Mouse (Mus musculus): ENCODE measurements around the gene Naxd. TPM values are rescaled to one million over a fixed set of nuclear protein-coding genes. Genes with fewer than 3 reads are reported as not detected.
"Not testable (repeated sequence)": the region's sequence is repeated elsewhere in the genome, so short reads cannot be mapped to it uniquely, and the experiment has no call there.

Gene Naxd
- total RNA-seq (2021): 10 to 100 TPM; 71.0 to 74.4 TPM
- long read RNA-seq, experiment 1, transcript Naxd-201 (10 exons, 1,359 nt): minor isoform, 50 of 157 reads
- long read RNA-seq, experiment 1, transcript Naxd-202 (10 exons, 1,307 nt): major isoform, 81 of 157 reads
- long read RNA-seq, experiment 1, transcript Naxd-209 (1 exons, 902 nt): minor isoform, 8 of 157 reads
- long read RNA-seq, experiment 1, partial matches to known transcripts: 4 of 157 reads
- long read RNA-seq, experiment 1, other reads (novel, unspliced or antisense): 12 of 157 reads
- long read RNA-seq, experiment 2, transcript Naxd-201 (10 exons, 1,359 nt): minor isoform, 14 of 45 reads
- long read RNA-seq, experiment 2, transcript Naxd-202 (10 exons, 1,307 nt): major isoform, 22 of 45 reads
- long read RNA-seq, experiment 2, partial matches to known transcripts: 3 of 45 reads
- long read RNA-seq, experiment 2, other reads (novel, unspliced or antisense): 3 of 45 reads

DNA sequence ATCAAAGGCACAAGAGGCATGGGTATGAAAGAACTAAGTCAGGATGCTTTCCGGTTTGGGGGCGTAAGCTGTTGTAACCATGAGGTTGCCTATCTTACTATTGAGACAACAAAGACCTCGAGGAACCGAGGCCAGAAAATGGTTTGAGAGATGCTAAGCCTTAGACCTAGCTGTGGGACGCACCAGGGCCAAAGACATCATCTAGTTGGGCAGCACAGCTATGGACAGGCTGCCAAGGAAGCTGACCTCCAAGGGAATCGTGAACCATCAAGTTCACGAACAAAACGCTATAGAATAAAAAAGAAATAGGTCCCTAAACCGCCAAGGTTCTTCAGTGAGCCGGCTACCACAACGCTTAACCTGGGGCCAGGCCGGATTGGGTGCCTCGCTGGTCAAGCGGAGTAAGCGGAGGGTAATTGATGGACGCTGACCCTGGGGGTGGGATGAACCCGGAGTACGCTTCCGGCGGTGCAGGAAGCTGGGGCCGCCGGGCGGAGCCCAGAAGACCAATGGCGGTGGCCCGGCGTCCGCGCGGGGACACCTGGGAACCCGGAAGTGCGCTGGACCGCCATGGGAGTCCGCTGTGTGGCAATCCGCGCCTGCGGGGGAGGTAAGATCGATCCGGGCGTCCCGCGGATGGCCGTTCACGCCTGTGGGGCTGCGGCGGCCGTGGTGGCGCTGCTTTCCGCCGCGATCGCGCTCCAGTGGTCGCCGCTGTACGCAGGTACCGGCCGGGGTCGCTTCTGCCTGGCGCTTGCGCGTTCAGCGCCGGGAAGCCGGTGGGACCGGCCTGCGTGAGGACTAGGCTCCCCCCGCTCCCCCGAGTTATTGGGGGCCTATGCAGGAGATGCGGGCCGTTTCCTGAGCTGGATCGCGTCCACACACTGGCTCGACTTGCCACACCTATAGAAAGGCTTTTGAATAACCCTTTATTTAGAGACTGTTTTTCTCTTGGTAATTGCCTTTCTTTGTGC is at the start of gene Naxd:
Gene Naxd (plus strand): TSS at position 490 of the 974 bp plus-strand sequence.
- DNase-seq: peak; percentile 95 to 97

DNA sequence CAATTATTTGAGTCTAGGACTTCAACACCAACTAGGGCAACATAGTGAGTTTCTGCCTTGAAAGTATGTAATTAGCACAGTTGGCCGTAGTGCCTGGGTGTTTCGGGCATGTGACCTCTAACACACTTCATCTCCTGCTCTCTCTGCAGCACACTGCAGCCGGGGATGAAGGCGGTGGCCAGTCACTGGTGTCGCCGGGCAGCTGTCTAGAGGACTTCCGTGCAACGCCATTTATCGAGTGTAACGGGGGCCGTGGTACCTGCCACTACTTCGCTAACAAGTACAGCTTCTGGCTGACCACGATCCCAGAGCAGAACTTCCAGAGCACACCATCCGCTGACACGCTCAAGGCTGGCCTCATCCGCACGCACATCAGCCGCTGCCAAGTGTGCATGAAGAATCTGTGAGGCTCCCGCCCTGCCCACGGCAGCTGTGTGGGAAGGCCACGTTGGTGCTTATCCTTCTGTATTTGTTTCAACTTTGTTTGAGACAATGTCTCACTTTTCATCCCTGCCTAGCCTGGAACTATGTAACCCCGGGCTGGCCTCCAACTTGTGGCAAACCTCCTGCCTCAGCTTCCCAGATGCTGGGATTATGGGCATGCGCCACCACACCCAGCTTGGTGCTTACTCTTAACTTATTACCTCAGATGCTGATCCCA is 49.3 kb upstream of the Naxd start:
- DNase-seq: no peak

DNA sequence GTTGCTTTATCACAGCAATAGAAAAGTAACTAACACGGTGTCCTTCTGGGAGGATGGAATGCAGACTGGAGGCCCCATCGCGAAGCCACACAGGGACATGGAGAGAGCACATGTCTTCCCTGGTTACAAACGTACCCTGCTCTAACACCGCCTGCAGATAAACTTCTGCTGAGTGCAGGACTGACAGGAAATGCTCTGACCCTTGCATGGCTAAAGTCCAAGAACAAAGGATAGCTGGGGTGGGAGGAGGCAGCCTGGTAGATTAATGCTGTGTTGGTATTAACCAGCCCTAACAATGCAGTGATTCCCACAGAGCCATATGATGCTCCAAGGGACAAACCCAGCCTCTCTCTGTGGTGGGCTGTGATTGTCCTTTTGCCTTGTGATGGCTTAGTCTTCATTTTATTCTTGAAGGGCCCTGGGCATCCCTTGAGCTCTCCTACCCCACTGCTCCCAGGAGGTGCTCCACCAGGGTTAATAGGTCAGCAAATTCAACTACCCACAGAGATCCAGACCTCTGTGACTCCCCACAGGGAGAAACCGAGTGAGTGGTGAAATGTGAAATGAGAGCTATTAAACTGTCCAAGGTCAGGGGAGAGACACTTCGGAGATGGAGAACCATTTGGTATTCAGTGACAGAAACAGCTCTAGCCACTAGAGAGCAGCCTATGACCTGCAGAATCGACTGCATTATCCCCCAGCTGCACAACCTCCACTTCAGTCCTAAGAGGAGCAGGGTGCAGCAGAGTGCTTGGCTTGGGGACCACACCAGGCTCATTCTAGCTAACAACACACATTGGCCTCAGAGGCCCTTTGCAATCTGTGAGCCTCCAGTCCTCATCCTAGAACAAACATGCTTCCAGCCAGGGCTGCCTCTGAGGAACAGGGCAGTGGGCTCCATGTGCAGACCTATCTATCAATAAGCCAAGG is 46.9 kb upstream of the Naxd start:
- DNase-seq: peak; percentile 35 to 63

DNA sequence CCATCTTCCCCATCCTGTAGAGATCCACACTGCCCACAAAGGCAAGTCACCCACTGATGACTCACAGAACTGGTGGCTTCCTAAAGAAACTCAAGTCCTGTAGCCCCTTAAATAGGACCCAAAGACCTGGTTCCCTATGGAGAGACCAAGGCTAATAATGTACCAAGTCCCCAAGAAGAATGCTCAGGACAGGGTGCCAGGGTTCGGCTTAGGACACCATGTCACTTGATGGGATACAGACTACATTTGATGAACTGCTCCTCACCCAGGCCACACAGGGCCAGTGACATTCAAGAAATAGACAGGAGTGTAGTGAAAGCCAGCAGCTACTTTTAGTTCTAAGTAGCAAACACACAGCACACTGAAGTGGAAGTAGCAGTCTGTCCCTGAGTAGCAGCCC is 45.2 kb upstream of the Naxd start:
- no peak for DNase-seq

DNA sequence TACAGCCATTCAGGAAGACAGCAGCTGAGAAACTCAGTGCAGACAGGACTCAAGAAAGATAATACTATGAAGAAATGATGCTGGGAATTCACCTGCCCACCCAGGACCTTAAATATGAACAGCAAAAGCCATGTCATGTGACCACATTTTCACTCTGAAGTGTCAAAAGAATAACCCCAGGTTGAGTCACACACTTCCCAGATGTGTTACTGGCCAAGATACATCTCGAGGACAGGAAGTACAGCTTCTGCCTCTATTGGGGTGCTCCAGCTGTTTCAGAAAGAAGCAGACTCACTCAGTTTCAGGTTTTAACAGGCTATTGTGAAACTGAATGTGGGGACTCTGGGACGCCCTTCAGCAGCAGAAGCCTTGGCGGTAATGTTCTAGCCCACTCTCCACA is 44.7 kb upstream of the Naxd start:
- no peak for DNase-seq

DNA sequence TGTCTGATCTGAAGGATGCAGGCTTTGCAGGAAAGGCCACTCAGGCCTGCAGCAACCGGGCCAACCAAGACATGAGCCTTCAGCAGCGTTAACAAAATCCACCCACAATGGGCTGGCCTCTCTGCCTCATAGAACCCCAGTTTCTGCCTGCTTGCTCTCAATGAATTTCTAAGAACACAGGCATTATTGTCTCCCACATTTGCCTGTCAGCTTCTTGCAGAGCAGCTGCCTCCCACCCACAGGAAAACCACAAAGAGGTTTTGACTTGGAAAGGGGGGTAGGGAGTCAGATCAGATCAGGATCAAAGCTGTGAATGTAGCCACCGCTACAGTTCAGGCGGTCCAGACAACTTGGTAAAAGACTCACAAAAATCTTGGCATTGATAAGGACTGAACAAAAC is 44.3 kb upstream of the Naxd start:
- DNase-seq: no peak

DNA sequence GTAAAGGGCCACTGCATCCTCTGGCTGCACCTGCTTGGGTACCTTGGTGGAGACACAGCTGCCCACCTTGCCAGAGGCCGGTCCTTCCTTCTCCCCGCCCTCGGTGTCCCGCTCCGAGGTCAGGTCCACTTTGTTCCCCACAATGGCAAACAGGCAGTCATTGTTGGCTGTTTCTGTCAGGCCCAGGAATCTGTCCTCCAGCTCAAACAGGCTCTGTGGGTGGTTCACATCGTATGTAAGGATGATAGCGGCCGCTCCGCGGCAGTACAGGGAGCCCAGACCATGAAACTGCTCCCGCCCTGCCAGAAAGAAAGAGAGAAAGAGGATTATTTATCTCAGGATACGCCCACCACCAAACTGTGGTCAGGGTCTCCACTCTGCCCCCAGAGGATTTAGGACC is 43.1 kb upstream of the Naxd start:
- no peak for DNase-seq

DNA sequence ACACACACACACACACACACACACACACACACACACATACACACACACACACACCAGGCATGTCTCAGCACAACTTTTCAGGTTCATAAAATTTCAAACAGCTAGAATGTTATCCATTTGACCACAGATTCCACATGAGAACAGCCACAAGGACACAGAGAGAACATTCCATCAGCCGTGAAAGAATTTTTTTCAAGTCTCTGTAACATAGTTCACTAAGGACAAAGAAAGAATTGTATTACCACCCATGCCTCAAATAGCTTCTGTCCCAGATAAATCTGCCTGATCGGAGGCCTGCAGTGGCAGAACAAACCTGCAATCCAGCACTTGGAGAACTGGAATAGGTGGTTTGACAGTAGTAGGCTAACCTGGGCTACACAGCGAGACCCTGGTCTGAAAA is 40.0 kb upstream of the Naxd start:
- no peak for DNase-seq

DNA sequence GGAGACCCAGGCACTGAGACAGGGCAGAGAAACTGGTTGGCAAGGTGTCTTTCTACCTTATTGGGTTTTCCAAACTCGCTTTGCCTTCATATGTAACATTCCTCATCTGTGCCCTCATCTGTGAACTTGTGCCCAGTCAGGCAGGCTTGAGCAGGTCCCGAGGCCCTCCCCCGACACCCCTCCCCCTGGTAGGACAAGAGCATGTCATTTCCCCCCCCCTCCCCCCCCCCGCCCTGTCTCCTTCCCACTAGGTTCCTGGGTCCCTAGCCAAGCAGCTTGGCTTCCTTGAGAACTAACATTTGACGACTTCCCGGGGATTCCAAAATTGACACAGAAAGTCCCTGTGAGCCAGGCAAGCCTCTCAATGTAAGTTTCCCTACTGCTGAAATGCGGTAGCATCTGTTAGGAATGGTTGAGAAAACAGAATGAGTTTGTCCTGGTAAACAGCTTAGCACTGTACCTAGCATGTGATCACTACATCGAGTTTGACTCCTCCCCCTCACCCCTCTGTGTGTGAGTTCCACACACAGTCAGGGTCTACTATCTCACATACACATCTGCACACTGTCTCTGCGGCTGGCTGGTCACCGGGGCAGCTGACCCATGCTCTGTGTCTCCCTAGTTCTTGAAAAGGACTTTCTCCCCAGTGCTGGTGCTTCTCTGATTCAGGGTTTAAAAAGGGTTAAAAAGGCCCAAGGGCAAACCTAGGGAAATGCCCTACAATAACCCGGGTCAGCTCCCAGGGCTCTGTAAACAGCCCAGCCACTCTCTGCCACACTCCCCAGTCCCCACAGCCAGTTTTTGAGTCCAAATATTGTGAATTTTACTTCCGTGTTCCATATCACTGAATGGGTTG is 39.1 kb upstream of the Naxd start:
- peak in 1 of 2 experiments; percentile 25 for DNase-seq

DNA sequence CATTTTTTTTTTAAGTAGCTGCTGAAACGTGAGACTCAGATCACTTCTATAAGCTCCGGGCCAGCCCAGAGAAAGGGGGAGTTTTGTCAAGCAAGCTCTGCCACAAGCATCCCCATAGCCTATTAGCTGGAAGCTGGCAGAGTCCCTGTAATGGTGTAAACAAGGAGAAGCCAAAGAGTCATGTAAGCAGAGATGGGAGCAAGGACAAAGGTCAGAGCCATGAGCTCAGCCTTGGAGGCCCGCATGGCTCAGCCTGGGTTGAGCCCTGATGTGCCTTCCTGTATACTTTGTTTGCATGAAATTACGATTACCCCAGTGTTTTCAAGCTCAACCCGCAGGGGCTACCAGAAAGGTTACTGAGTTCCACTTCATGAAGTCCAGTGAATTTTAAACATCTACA is 38.3 kb upstream of the Naxd start:
- peak; percentile 40 to 46 for DNase-seq

DNA sequence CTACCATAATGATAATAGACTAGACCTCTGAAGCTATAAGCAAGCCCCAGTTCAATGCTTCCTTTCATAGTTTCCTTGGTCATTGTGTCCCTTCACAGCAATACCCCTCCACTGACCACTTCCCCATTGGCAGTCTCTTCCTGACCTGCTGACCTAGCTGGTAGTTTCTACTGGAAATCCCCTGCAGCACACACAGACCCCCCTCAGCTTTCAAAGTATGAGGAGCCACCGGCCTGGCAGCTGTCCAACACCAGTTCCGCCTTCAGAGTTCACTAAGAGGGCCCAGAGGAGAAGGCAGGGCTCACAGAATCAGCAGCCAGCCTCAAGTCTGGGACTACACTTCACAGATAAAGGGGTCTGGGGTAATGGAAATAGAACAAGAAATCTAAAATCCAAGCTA is 36.4 kb upstream of the Naxd start:
- DNase-seq: peak; percentile 56 to 77

DNA sequence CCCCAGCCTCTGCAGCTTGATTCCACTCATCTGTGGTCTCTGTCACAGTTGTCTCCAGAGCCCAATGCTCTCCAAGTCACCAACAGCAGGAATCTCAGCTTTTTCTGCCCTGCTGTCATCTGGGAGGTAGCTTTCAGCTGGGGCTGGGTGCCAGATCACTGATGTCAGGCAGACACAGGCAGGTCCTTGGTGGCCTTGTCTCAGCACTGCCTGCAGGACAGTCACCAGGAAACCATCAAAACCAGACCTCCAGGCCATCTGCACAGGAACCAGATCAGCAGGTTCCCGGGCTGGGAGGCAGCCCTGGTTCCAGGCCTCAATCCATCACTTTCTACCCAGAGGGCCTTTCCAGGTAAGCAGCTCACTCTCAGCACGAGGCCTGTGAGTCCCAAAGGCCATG is 35.5 kb upstream of the Naxd start:
- peak; percentile 83 to 85 for DNase-seq

DNA sequence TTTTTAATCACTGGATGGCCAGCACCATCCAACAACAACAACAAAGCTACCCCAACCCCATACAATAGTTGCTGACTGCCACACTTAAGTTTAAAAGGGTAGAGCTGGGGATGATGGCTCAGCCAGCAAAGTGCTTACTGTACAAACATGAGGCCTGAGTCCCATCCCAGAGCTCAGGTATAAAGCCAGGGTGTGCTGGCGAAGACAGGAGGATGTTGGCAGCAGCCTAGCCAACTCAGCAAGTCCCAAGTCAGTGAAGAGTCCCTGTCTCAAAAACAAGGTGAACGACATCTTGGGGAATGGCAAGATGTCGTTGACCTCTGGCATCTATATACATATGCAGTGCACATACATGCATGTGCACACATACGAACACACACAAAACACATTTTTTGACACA is 34.7 kb upstream of the Naxd start:
- DNase-seq: no peak

DNA sequence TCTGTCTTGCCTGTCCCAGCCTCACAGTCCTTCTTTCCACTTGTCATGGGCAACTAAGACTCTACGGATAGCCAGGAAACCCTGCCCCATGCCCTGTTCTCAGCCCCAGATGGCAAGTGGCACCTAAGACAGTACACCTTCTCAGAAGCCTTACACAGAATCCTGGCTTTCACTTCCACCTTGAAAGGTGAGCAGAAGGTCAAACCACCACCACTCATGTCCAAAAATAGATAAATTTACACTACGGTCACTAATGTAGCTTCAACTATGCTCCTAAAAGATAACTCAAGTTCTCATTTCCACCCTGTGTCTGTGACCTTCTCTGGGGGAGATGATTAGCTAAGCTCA is 33.8 kb upstream of the Naxd start:
- no peak for DNase-seq

DNA sequence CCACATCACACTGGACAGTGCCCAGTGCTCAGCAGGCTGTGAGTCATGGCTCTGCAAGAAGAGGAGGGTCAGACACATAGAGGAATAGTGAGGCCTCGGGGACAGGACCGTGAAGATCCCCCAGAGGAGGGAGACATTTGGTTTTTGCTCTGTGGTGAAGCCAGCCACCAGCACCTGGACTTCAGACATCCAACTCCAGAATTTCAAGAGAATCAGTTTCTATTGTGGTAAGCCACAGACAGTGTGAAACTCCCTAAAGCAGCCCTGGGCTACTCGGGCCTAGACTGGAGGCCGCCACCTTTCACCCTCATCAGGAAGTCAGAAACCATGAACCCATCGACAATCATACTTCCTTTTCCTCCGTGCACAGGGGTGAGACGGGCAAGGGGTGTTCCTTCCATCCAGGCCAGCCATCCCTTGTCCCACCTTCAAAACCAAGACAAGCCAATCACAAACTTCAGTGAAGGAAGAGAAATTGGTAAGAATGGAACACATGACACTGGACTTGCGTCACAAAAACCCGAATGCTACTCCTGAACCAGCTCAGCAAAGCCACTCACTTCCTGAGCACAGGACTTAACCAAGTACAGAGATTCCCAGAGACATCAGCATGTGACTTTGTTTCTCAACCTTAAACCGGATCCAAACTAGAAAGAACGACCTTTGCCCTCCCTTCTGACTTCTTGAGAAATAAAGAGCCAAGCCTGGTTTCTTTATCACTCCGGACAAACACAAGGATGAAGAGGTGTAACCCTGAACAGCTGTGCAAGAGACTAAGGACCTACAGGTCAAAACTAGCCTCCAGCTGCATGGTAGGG is 33.2 kb upstream of the Naxd start:
- peak; percentile 67 to 74 for DNase-seq

DNA sequence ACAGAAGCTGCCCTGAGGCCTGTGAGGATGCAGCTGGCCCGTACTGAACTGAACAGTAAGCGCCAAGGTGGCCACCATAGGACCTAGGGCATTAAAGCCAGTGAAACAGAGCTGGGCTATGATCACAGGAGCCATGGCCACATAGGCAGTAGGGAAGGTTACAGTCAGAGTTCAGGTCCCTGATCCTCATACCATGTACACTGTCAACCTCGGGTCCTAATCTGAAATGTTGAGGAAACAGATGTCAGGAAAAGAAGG is 32.7 kb upstream of the Naxd start:
- DNase-seq: no peak

DNA sequence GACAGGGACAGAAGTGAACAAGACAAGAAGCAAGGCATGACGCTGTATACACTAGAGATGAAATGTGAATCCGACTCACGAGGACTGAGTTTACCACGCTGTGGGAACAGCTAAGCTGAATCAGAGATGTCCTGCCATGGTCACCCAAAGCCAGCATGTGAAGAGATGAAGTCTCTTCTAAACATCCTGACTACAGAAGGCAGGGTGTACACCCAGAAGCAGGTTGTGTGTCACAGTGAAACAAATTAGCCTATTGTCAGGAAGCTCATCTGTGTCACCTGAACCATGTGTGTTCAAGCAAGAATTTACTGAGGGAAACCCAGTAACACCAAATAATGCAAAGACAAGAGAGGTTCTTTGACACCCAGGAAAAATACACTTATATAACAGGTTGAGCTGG is 31.7 kb upstream of the Naxd start:
- DNase-seq: no peak

DNA sequence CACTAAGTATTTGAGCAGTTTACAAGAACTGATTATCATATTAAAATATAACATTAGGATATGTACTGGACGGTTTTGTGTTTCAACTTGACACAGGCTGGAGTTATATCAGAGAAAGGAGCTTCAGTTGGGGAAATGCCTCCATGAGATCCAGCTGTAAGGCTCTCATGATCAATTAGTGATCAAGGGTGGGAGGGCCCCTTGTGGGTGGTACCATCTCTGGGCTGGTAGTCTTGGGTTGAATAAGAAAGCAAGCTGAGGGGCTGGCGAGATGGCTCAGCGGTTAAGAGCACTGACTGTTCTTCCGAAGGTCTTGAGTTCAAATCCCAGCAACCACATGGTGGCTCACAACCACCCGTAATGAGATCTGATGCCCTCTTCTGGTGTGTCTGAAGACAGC is 30.8 kb upstream of the Naxd start:
- not testable (repeated sequence) for DNase-seq

DNA sequence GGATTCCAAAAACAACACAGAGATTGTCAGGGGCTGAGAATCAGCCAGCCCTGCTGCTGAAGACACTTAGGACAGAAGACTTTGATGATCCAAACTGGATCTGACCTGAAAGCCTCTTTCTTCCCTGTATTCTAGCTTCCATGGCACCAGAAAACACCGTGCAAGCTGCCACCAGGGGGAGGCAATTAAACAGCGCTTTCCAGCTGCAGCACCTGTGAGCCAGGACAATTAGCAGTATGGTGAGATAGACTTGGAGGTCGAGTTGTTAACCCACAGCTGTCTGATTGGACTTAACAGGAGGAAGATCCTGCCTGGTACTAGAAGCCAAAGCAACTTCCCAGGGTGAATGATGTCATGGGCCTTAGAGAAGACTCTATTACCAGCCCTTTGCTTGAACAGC is 28.2 kb upstream of the Naxd start:
- DNase-seq: peak; percentile 45 to 71

DNA sequence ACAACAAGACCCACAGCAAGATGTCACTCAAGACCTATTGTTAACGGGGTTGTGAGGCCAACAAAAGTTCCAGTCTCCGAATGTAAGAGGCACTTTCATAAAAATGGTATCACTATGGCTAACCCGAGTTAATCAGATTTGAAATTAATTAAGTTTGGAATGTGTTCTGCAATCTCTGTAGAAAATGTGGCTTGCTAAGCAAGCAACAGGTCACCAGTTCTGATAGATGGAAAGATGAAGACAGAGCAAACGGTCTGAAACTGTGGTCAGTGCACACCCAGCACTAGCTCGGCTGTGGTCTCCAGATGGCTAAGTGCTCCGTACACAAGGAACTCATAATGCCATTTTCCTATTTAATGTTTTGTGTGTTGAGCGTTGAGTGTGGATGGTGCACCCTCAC is 26.6 kb upstream of the Naxd start:
- DNase-seq: no peak

Data from adrenal gland, postnatal 36 days (tissue).